Mouse (Mus musculus) retina, adult 2 months (tissue): Measurements from ENCODE around the gene D130043K22Rik.

Experiments
- DNase-seq: peaks from one replicate; pipeline ENCODE4 v3.0.0-alpha.2; 2012; ENCODE audit warnings: low read depth, low spot score

D130043K22Rik gene

DNA sequence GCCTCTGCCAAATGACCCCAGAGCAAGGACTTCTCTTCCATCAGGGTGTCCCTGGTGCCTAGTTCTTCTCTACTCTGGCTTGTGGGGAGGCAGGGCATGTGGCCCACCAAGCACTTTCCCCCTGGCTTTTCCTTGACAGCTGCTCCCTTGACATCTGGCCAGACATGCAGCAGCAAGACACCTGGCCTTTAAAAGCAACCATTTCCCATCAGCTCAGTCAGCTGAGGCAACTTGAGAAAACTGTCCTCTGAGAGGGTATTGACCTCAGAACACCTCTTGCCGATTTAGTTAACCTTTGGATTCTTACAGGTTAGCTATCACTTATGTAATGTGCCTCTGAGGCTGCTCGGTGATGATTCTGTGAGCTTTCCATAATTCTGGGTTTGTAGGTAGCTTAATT lies 48.9 kb downstream of the D130043K22Rik start:
- DNase-seq = no peak

- no peak for DNase-seq
Measured at GRCm38 (mm10) chr13:24901916-24902315, 57.0 kb downstream of the D130043K22Rik start.

DNA sequence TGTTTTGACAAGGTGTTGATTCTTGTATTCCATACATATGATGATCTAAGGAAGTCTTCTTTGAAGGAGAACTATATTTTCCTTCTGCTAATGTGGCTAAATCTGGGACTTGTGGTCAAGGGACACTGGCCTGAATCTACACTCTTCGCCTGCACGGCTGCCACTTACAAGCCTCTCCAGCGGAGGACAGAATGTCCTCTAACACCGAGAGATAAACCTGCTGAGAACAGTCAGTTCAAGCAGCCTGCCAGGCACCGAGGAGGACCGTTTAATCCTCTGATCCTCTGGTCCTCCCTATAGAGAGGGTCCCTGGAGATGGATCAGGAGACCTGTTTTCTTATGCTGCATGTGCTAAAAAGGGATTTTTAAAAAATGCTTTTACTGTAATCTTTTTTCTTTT lies 58.5 kb downstream of the D130043K22Rik start:
- DNase-seq = no peak

- DNase-seq = no peak
Measured at GRCm38 (mm10) chr13:24905422-24905821, 60.5 kb downstream of the D130043K22Rik start.

DNA sequence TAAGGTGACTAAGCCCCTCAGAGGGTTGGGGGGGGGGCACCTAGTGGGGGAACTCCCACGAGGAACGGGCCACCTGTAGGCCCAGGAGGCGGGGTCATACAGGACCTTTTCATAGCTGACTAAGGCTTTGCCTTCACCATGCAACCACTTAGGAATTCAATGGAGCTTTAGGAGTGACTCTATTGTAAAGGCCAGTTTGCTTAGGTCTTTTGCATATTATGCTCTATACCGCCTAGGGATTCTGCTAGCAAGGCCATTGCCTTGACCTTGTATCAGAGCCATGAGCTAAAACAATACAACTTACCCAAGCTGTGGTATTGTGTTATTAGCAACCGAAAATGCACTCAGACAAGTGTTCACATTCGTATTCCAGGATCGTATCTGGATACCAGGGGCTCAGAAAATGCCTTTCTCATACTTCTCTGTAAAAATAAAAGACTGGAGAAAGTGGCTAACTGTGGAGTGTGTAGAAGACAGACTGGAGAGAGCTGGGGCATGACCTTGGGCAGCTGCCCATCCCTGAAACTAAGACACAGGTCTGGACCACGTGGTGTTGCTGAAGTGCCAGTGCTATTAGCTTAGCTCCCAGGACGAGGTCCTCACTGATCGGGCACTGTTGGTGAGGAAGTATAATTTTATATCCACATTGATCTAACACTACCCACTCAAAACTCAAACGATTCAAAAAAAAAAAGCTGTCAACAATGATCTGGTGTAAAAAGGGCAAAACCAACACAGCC lies 62.1 kb downstream of the D130043K22Rik start:
- DNase-seq = no peak

- DNase-seq = no peak
Measured at GRCm38 (mm10) chr13:24909112-24909511, 64.2 kb downstream of the D130043K22Rik start.

GRCm38 (mm10) chr13:24913576-24913975 lies 68.6 kb downstream of the D130043K22Rik start:
- DNase-seq = no peak

DNA sequence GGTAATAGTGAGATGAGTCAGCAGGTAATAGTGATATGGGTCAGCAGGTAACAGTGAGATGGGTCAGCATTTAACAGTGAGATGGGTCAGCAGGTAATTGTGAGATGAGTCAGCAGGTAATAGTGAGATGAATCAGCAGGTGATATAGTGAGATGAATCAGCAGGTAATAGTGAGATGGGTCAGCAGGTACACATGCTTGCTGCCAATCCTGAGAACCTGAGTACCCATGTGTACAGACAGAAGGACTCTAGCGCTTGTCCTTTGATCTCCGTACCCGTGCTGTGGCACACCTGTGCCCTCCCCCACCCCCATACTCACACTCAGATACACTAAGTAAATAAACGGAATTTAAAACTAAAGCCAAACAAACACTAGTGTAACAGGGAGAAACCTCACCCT lies 70.0 kb downstream of the D130043K22Rik start:
- DNase-seq = no peak

DNA sequence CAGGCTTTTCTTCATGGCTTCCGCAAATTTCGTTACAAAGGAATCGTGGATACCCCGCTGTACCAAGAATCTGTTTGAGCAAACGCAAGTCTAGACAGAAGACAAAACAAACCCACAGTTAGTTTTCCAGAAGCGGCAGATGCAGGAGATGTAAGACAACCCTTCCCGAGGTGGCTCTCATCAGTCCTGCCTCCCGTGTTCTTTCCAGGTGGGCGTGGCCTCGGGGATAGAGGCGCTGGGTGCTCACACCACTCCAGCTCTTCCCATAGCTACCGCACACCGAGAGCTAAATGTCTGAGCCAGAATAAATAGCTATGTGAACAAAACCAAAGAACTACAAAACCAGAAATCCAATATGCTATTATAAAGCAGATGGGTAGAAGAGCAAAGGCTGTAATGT lies 70.9 kb downstream of the D130043K22Rik start:
- no peak for DNase-seq

DNA sequence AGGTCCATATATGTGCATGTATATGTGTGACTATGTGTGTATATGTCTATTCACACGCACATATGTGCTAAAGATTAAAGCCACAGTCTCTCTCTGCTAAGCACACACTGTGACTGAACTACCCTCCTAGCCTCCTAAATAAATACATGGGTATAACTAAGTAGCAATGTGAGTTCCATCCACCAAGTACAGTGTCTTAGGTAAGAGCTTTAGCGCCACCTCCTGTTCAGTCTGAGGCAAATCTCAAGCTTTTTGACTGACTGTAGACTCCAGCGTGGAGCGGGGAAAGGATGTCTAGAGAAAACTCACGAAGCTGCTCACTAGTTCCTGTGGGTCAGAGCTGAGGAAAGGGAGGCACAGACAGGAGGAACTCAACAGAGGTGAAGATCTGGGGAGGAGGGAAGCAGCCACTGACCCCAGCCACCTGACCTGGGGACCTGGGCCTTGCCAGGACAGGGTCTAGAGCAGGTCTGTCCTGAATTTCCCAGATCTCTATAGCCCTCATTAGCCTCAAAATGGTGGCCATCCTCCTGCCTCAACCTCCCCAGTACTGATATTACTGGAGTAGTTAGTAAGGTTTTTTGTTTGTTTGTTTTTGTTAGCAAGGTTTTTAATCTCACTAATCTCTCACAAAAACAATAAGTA lies 75.5 kb downstream of the D130043K22Rik start:
- no peak for DNase-seq

DNA sequence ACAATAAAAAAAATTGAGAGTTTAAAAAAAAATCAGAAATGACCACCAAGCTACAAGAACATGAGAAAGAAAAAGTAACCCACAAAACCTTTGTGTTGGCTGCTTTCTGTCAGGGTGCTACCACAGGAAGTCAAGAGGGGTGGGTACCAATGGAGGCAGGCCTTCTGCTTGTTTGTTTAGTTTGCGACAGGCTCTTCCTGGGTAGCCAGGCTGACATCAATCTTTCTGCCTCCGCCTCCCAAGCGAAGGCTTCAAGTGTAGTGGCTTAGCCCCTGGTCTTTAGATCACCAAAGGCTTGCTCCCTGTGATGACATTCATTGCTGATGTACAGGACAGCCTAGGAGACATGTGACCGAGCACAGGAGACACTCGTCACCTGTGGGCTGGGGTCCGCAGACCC lies 76.3 kb downstream of the D130043K22Rik start:
- no peak for DNase-seq

- no peak for DNase-seq
Measured at GRCm38 (mm10) chr13:24923991-24924390, 79.1 kb downstream of the D130043K22Rik start.

DNA sequence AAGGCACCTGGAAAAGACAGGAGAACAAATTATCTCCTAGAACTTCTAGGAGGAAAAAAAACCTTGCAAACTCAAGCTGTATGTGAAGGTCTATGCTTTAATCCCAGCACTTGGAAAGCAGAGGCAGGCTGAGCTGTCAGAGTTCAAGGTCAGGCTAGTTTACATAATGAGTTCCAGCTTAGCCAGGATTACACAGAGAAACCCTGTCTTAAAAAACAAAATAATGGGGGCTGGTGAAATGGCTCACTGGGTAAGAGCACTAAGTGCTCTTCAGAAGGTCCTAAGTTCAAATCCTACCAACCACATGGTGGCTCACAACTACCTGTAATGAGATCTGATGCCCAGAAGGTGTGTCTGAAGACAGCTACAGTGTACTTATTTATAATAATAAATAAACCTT lies 85.7 kb downstream of the D130043K22Rik start:
- no peak for DNase-seq

DNA sequence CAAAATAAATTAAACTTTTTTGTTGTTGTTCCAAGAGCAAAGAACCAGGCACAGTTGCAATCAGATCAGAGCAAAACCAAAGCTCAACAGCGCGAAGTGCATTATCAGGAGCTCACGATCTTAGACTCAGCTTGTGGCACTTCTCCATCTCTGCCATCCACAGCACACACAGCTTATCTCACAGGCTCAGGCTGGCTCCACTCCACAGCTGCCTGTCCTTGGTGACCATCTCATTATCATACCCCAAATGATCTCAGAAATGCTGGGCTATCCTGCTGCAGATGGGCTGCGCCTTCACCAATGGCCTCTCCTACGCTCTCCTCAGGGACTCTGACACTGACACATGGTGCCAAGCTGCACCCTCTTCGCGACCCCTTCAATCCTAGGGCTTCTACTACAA lies 88.3 kb downstream of the D130043K22Rik start:
- no peak for DNase-seq

- no peak for DNase-seq
Measured at GRCm38 (mm10) chr13:24936772-24937107, 91.8 kb downstream of the D130043K22Rik start.

DNA sequence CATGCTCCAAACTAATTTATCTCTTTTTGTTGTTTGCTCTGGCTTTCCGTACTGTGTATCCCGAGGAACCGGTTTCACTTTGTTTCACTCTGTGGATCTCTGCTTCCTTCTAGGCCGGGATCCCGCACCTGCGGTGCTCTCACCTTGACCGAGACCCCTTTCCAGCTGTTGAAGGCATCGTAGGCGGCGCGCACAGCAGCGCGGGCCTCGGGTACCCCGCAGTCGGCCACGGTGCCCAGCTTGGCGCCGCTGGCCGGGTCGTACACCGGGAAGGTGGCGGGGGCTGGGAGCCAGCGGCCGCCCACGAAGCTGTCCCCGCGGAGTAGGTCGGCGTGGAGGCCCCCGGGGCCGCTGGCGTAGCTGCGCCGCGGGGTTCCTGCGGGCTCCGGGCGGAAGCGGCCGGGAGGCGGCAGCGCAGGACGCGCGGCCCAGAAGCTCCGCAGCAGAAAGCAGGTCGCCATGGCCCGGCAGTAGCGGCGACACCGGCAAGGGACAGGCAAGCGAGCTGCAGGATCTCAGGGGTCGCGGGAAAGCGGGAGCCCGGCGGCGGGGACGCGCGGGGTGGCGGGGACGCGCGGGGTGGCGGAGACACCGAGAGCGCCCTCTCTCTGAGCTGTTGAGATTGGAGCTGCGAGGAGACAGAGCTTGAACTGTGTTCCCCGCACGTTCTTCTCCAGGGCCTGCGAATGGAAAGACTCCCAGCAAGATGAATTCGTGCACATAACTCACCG lies 92.3 kb downstream of the D130043K22Rik start, which contains the start of gene Aldh5a1:
Aldh5a1 (minus strand) TSS at position 554 of the 731 bp plus-strand sequence.
- DNase-seq = no peak

- DNase-seq = no peak
Measured at GRCm38 (mm10) chr13:24937839-24938166, 92.9 kb downstream of the D130043K22Rik start.

- DNase-seq = no peak
Measured at GRCm38 (mm10) chr13:24938683-24939082, 93.7 kb downstream of the D130043K22Rik start.

DNA sequence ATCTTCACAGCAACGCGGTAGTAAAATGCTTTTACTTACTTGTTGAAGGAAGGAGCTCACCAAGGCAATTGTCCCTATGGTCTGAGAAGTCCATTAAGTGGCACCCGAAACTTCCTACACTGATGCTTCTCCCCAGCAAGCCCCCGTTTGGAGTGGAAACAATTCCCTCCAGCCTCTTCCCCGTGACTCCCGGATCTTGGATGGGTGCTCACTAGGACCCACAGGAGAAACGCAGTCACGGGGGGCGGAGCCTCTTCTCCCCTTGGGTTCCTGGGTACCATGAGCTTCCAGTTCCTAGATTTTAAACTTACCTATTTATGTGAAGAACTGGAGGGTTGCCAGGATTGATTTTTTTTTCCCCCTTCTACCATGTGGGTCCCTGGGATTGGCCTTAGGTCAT lies 94.5 kb downstream of the D130043K22Rik start:
- no peak for DNase-seq

- no peak for DNase-seq
Measured at GRCm38 (mm10) chr13:24942512-24943282, 97.8 kb downstream of the D130043K22Rik start, which contains the start of gene Gpld1. Gene Gpld1 (plus strand): TSS chr13:24943152.

DNA sequence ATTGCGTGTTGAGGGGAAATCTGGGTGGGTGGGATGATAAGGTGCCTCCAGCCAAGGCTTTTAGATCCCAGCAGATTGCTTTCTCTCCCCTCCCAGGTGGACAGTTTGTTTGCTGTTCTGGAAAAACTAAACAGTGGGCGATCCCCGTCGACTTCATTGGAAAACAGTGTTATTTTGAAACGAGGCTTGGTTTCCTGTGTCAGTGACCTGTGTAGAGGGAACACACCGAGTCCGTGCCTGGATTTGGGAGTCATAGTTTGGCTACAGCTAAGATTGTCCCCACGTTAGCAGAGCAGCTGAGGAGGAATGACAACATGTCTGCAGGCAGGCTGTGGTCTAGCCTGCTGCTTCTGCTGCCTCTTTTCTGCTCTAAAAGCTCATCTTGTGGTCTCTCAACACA lies 98.4 kb downstream of the D130043K22Rik start:
- no peak for DNase-seq

DNA sequence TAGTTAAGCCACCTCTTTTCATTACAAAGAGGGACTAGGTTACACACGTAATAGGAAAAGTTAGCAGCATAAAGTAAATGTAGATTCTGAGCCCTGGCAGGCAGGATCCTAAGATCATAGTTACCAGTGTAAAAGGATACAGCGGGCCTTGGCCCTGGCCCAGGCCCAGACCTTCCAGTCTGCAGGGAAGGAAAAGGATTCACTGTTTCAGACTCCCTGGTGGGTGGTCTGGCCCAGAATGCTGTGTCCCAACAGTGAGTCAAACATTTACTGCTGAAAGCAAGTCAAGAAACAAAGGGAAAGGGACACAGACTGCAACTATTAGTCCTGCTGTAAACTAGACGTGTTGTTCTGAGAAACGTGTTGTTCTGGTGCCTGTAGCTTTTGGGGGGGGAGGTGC lies 100.6 kb downstream of the D130043K22Rik start:
- DNase-seq = no peak
